Mouse (Mus musculus) bone marrow, adult 2 months (tissue): ENCODE results near the gene Cped1.

Experiments
- CTCF ChIP-seq: fragments of 200-500 bp; IDR thresholded peaks from 2 replicates; pipeline ENCODE4 v1.5.1; 2011; ENCODE audit warnings: low read length, control low read depth; ENCODE audit not compliant: control insufficient read depth, insufficient read depth
- POLR2A ChIP-seq: fragments of 200-500 bp; IDR thresholded peaks from 2 replicates; pipeline ENCODE4 v1.6.1; 2011; ENCODE audit warnings: low read depth, mild to moderate bottlenecking, control low read depth, low read length, borderline replicate concordance; ENCODE audit not compliant: control insufficient read depth

- TF ChIP-seq CTCF = no peak
- no peak for TF ChIP-seq POLR2A
Measured at GRCm38 (mm10) chr6:22026761-22027594, 41.3 kb downstream of the Cped1 start.
